Mouse (Mus musculus) midbrain, embryonic 13.5 days (tissue): ENCODE data around the gene Pde4d. TPM values are rescaled to one million over a fixed set of nuclear protein-coding genes. Genes with fewer than 3 reads are reported as not detected.

Experiments used
- ATAC-seq: fragments of 200-750 bp; cut with Nextera tagmentation; 2 replicates; pipeline ENCODE4 v1.8.0; 2017; ENCODE audit warnings: mild to moderate bottlenecking, moderate TSS enrichment, moderate library complexity
- H3K27ac ChIP-seq: fragments of 300-500 bp; sonication (generic); 2 replicates; pipeline ENCODE4 v1.5.1; 2015; ENCODE audit warnings: inconsistent platforms, mild to moderate bottlenecking, moderate library complexity
- H3K27me3 ChIP-seq: fragments of 300-500 bp; sonication (generic); 2 replicates; pipeline ENCODE4 v1.6.1; 2015; ENCODE audit warnings: mild to moderate bottlenecking, inconsistent platforms
- H3K36me3 ChIP-seq: fragments of 300-500 bp; sonication (generic); 2 replicates; pipeline ENCODE4 v1.6.1; 2015; ENCODE audit warnings: mild to moderate bottlenecking, inconsistent platforms
- H3K4me1 ChIP-seq: fragments of 300-500 bp; sonication (generic); replicated peaks from 2 replicates; pipeline ENCODE4 v1.6.1; 2015; ENCODE audit warnings: inconsistent platforms
- H3K4me2 ChIP-seq: fragments of 300-500 bp; sonication (generic); replicated peaks from 2 replicates; pipeline ENCODE4 v1.6.1; 2015; ENCODE audit warnings: moderate library complexity, mild to moderate bottlenecking, inconsistent platforms
- H3K4me3 ChIP-seq: fragments of 300-500 bp; sonication (generic); replicated peaks from 2 replicates; pipeline ENCODE4 v1.5.1; 2015; ENCODE audit warnings: mild to moderate bottlenecking, inconsistent platforms
- H3K9ac ChIP-seq: fragments of 300-500 bp; sonication (generic); replicated peaks from 2 replicates; pipeline ENCODE4 v1.6.1; 2015; ENCODE audit warnings: mild to moderate bottlenecking, inconsistent platforms
- H3K9me3 ChIP-seq: fragments of 300-500 bp; sonication (generic); 2 replicates; pipeline ENCODE4 v1.6.1; 2016; ENCODE audit warnings: mild to moderate bottlenecking, inconsistent platforms
- WGBS: fragments of 180-500 bp; shearing (Covaris S2); methylation state at CpG from one replicate; pipeline ENCODE4 v1.1.7; 2015; 5-methylcytosine and 5-hydroxymethylcytosine counted together
- polyA plus RNA-seq: library from polyadenylated mRNA; unstranded; fragments of >200 nt; fragmentation: Nextera tagmentation; extraction: Ambion mirVana; gene quantifications from 2 replicates; pipeline ENCODE4 v1.2.1, GENCODE M21; 2015

Gene Pde4d
- polyA plus RNA-seq, 1 experiment from 2014 or later: 19.7 TPM

- no peaks in the 10 kb centered on the region for H3K27me3 ChIP-seq
- peaks cover 37% of the 10 kb centered on the region for H3K4me1 ChIP-seq
- no peak overlapping the region for H3K27ac ChIP-seq
- 84% methylated on average over 3 of the region's 3 CpGs for WGBS
- H3K9ac ChIP-seq: no peak overlapping the region
- H3K9me3 ChIP-seq: no peaks in the 10 kb centered on the region
- no peak overlapping the region for H3K4me2 ChIP-seq
- no peak for ATAC-seq
- H3K36me3 ChIP-seq: no peaks in the 10 kb centered on the region
- H3K4me3 ChIP-seq: no peak overlapping the region
Observed at GRCm38 (mm10) chr13:109819071-109819470, 1369.3 kb downstream of the Pde4d start.

GRCm38 (mm10) chr13:109820141-109820540 lies 1370.4 kb downstream of the Pde4d start:
- Histone ChIP-seq H3K9ac (no peak overlapping the region), H3K27me3 (no peaks in the 10 kb centered on the region), H3K4me1 (peaks cover 48% of the 10 kb centered on the region), H3K27ac (no peak overlapping the region), H3K36me3 (no peaks in the 10 kb centered on the region), H3K9me3 (no peaks in the 10 kb centered on the region), H3K4me3 (no peak overlapping the region), H3K4me2 (no peak overlapping the region)
- WGBS: 67% methylated on average over 3 of the region's 3 CpGs
- no peak for ATAC-seq

GRCm38 (mm10) chr13:109820866-109821265 lies 1371.1 kb downstream of the Pde4d start:
- Histone ChIP-seq H3K36me3 (no peaks in the 10 kb centered on the region), H3K9ac (no peak overlapping the region), H3K4me3 (no peak overlapping the region), H3K27me3 (no peaks in the 10 kb centered on the region), H3K4me1 (peaks cover 48% of the 10 kb centered on the region), H3K4me2 (no peak overlapping the region), H3K9me3 (no peaks in the 10 kb centered on the region), H3K27ac (peak overlapping the region; percentile 95; the same call in 1 of the 2 replicates)
- ATAC-seq: no peak
- WGBS: 75% methylated on average over 3 of the region's 3 CpGs

GRCm38 (mm10) chr13:109821725-109822412 lies 1372.1 kb downstream of the Pde4d start:
- ATAC-seq: no peak

GRCm38 (mm10) chr13:109822413-109823298 lies 1372.9 kb downstream of the Pde4d start:
- no peaks in the 10 kb centered on the region for H3K9me3 ChIP-seq
- no peaks in the 10 kb centered on the region for H3K27me3 ChIP-seq
- peaks cover 48% of the 10 kb centered on the region for H3K4me1 ChIP-seq
- H3K4me2 ChIP-seq: peak overlapping the region; percentile 55
- H3K9ac ChIP-seq: peak overlapping the region; percentile 59
- peak overlapping the region; percentile 95 for H3K27ac ChIP-seq
- peak; percentile 96 for ATAC-seq
- no peaks in the 10 kb centered on the region for H3K36me3 ChIP-seq
- H3K4me3 ChIP-seq: peak overlapping the region; percentile 34
- WGBS: under 1% methylated on average over 15 of the region's 15 CpGs

More at GRCm38 (mm10) chr13:109821725-109822412, 1372.1 kb downstream of the Pde4d start:
- Histone ChIP-seq H3K9me3 (no peaks in the 10 kb centered on the region), H3K4me2 (peak overlapping the region; percentile 55), H3K36me3 (no peaks in the 10 kb centered on the region), H3K27ac (peak overlapping the region; percentile 95), H3K9ac (peak overlapping the region; percentile 59; the same call in 1 of the 2 replicates), H3K4me1 (peaks cover 48% of the 10 kb centered on the region), H3K27me3 (no peaks in the 10 kb centered on the region), H3K4me3 (peak overlapping the region; percentile 34)
- WGBS: 18% methylated on average over 8 of the region's 8 CpGs

- H3K9me3 ChIP-seq: no peaks in the 10 kb centered on the region
- H3K4me3 ChIP-seq: peak overlapping the region; percentile 34
- H3K9ac ChIP-seq: peak overlapping the region; percentile 49
- ATAC-seq: no peak
- H3K27ac ChIP-seq: peak overlapping the region; percentile 95
- H3K4me1 ChIP-seq: peaks cover 48% of the 10 kb centered on the region
- H3K27me3 ChIP-seq: no peaks in the 10 kb centered on the region
- whole genome bisulfite sequencing: 11% methylated on average over 11 of the region's 11 CpGs
- peak overlapping the region; percentile 55 for H3K4me2 ChIP-seq
- no peaks in the 10 kb centered on the region for H3K36me3 ChIP-seq
Observed at GRCm38 (mm10) chr13:109823307-109824031, 1373.7 kb downstream of the Pde4d start.

- no peak for ATAC-seq
- Histone ChIP-seq H3K36me3 (no peaks in the 10 kb centered on the region), H3K9me3 (no peaks in the 10 kb centered on the region), H3K9ac (no peak overlapping the region), H3K27ac (no peak overlapping the region), H3K27me3 (no peaks in the 10 kb centered on the region), H3K4me3 (no peak overlapping the region), H3K4me2 (no peak overlapping the region), H3K4me1 (peaks cover 38% of the 10 kb centered on the region)
- 88% methylated on average over 6 of the region's 6 CpGs for WGBS
Observed at GRCm38 (mm10) chr13:109825891-109826290, 1376.1 kb downstream of the Pde4d start.

- no peaks in the 10 kb centered on the region for H3K9me3 ChIP-seq
- WGBS: 72% methylated on average over 6 of the region's 6 CpGs
Observed at GRCm38 (mm10) chr13:109827341-109827740, 1377.6 kb downstream of the Pde4d start.

GRCm38 (mm10) chr13:109827909-109828308 lies 1378.2 kb downstream of the Pde4d start:
- Histone ChIP-seq H3K27me3 (no peaks in the 10 kb centered on the region), H3K4me2 (no peak overlapping the region), H3K9me3 (no peaks in the 10 kb centered on the region), H3K4me3 (no peak overlapping the region), H3K9ac (no peak overlapping the region), H3K36me3 (no peaks in the 10 kb centered on the region), H3K27ac (no peak overlapping the region), H3K4me1 (peaks cover 22% of the 10 kb centered on the region)
- no peak for ATAC-seq
- 90% methylated on average over 3 of the region's 3 CpGs for WGBS

More at GRCm38 (mm10) chr13:109827341-109827740, 1377.6 kb downstream of the Pde4d start:
- Histone ChIP-seq H3K4me2 (no peak overlapping the region), H3K4me1 (peaks cover 24% of the 10 kb centered on the region), H3K27ac (0 out of 2 replicates have a peak overlapping the region, but pooled peaks have one; percentile 2), H3K4me3 (no peak overlapping the region), H3K36me3 (no peaks in the 10 kb centered on the region), H3K9ac (no peak overlapping the region), H3K27me3 (no peaks in the 10 kb centered on the region)
- no peak for ATAC-seq

- Histone ChIP-seq H3K27me3 (no peaks in the 10 kb centered on the region), H3K4me1 (peaks cover 7% of the 10 kb centered on the region), H3K9me3 (no peaks in the 10 kb centered on the region), H3K27ac (no peak overlapping the region), H3K36me3 (no peaks in the 10 kb centered on the region), H3K9ac (no peak overlapping the region), H3K4me2 (no peak overlapping the region), H3K4me3 (no peak overlapping the region)
- WGBS: 81% methylated on average over 3 of the region's 3 CpGs
- no peak for ATAC-seq
Observed at GRCm38 (mm10) chr13:109829444-109829843, 1379.7 kb downstream of the Pde4d start.

- Histone ChIP-seq H3K36me3 (no peaks in the 10 kb centered on the region), H3K27me3 (no peaks in the 10 kb centered on the region), H3K27ac (no peak overlapping the region), H3K9ac (no peak overlapping the region), H3K4me3 (no peak overlapping the region), H3K4me1 (no peaks in the 10 kb centered on the region), H3K4me2 (no peak overlapping the region), H3K9me3 (no peaks in the 10 kb centered on the region)
- no peak for ATAC-seq
- 88% methylated on average over 3 of the region's 3 CpGs for WGBS
Observed at GRCm38 (mm10) chr13:109834935-109835334, 1385.2 kb downstream of the Pde4d start.
